Mouse (Mus musculus) forebrain, embryonic 13.5 days (tissue): ENCODE results near the gene Ndufs8. TPM values are rescaled to one million over a fixed set of nuclear protein-coding genes. Genes with fewer than 3 reads are reported as not detected.
"Not testable (repeated sequence)": the region's sequence is repeated elsewhere in the genome, so short reads cannot be mapped to it uniquely, and the experiment has no call there.

Experiments
- ATAC-seq: fragments of 200-750 bp; cut with Nextera tagmentation; 2 replicates; pipeline ENCODE4 v1.8.0; 2017
- H3K27ac ChIP-seq: fragments of 300-500 bp; sonication (generic); 2 replicates; pipeline ENCODE4 v1.5.1; 2015; ENCODE audit warnings: inconsistent platforms, mild to moderate bottlenecking, moderate library complexity
- H3K27me3 ChIP-seq: fragments of 300-500 bp; sonication (generic); 2 replicates; pipeline ENCODE4 v1.6.1; 2015; ENCODE audit warnings: mild to moderate bottlenecking, inconsistent platforms
- H3K36me3 ChIP-seq: fragments of 300-500 bp; sonication (generic); 2 replicates; pipeline ENCODE4 v1.6.1; 2015; ENCODE audit warnings: mild to moderate bottlenecking, inconsistent platforms; ENCODE audit not compliant: poor library complexity, severe bottlenecking
- H3K4me1 ChIP-seq: fragments of 300-500 bp; sonication (generic); 2 replicates; pipeline ENCODE4 v1.6.1; 2015; ENCODE audit warnings: inconsistent platforms
- H3K4me2 ChIP-seq: fragments of 300-500 bp; sonication (generic); 2 replicates; pipeline ENCODE4 v1.6.1; 2015; ENCODE audit warnings: inconsistent platforms, mild to moderate bottlenecking, moderate library complexity
- H3K4me3 ChIP-seq: fragments of 300-500 bp; sonication (generic); 2 replicates; pipeline ENCODE4 v1.5.1; 2015; ENCODE audit warnings: mild to moderate bottlenecking, inconsistent platforms
- H3K9ac ChIP-seq: fragments of 300-500 bp; sonication (generic); 2 replicates; pipeline ENCODE4 v1.6.1; 2015; ENCODE audit warnings: mild to moderate bottlenecking, inconsistent platforms
- H3K9me3 ChIP-seq: fragments of 300-500 bp; sonication (generic); replicated peaks from 2 replicates; pipeline ENCODE4 v1.6.1; 2016; ENCODE audit warnings: inconsistent platforms
- WGBS: fragments of 180-500 bp; shearing (Covaris S2); methylation state at CpG from one replicate; pipeline ENCODE4 v1.1.7; 2015; 5-methylcytosine and 5-hydroxymethylcytosine counted together
- polyA plus RNA-seq: library from polyadenylated mRNA; unstranded; fragments of >200 nt; fragmentation: Nextera tagmentation; extraction: Ambion mirVana; gene quantifications from 2 replicates; pipeline ENCODE4 v1.2.1, GENCODE M21; 2015

Ndufs8 gene
- 197 and 208 TPM in 2 replicates for polyA plus RNA-seq

- H3K36me3 ChIP-seq, result peaks cover 37% of the 10 kb centered on the region
- H3K9me3 ChIP-seq, result no peaks in the 10 kb centered on the region
- peak within 1 kb of the TSS; percentile 48; the same call in 1 of the 2 replicates for H3K27ac ChIP-seq
- under 1% methylated on average over 43 of the region's 43 CpGs for WGBS
- peak within 1 kb of the TSS; percentile 75 for H3K4me2 ChIP-seq
- no peaks in the 10 kb centered on the region for H3K27me3 ChIP-seq
- ATAC-seq, result peak; percentile 99
- peak within 1 kb of the TSS; percentile 59 for H3K4me3 ChIP-seq
- peak within 1 kb of the TSS; percentile 68 for H3K9ac ChIP-seq
- H3K4me1 ChIP-seq, result peaks cover 19% of the 10 kb centered on the region
These were observed at the start of gene Ndufs8 for GRCm38 (mm10) chr19:3912337-3913204. Ndufs8 (minus strand) TSS chr19:3912774.

- H3K4me2 ChIP-seq, H3K9ac ChIP-seq, H3K4me1 ChIP-seq, H3K9me3 ChIP-seq, H3K4me3 ChIP-seq, H3K27me3 ChIP-seq, H3K27ac ChIP-seq, H3K36me3 ChIP-seq: not testable (repeated sequence)
- ATAC-seq, result peak; percentile 33; the same call in 1 of the 2 replicates
- 79% methylated on average over 6 of the region's 6 CpGs for WGBS
These were observed 49.2 kb upstream of the Ndufs8 start for GRCm38 (mm10) chr19:3961805-3962204.

- H3K9me3 ChIP-seq, result no peaks in the 10 kb centered on the region
- 0 out of 2 replicates have a peak, but pooled peaks cover 3% of the 10 kb centered on the region for H3K27me3 ChIP-seq
- H3K4me3 ChIP-seq, result no peak overlapping the region
- H3K36me3 ChIP-seq, result no peaks in the 10 kb centered on the region
- H3K4me2 ChIP-seq, result no peak overlapping the region
- no peak overlapping the region for H3K27ac ChIP-seq
- 88% methylated on average over 5 of the region's 5 CpGs for WGBS
- H3K4me1 ChIP-seq, result no peaks in the 10 kb centered on the region
- ATAC-seq, result no peak
- H3K9ac ChIP-seq, result no peak overlapping the region
These were observed 47.6 kb upstream of the Ndufs8 start for GRCm38 (mm10) chr19:3960211-3960610.

- no peak overlapping the region for H3K4me3 ChIP-seq
- no peak overlapping the region for H3K27ac ChIP-seq
- no peaks in the 10 kb centered on the region for H3K36me3 ChIP-seq
- no peak overlapping the region for H3K9ac ChIP-seq
- H3K9me3 ChIP-seq, result no peaks in the 10 kb centered on the region
- no peak for ATAC-seq
- H3K4me1 ChIP-seq, result no peaks in the 10 kb centered on the region
- no peak overlapping the region for H3K4me2 ChIP-seq
- 0 out of 2 replicates have a peak, but pooled peaks cover 3% of the 10 kb centered on the region for H3K27me3 ChIP-seq
These were observed 46.5 kb upstream of the Ndufs8 start for GRCm38 (mm10) chr19:3959030-3959429.

GRCm38 (mm10) chr19:3958470-3958869 lies 45.9 kb upstream of the Ndufs8 start, which contains the start of gene Aldh3b3:
Aldh3b3 (plus strand) TSS chr19:3958645.
- H3K4me1 ChIP-seq, result no peaks in the 10 kb centered on the region
- H3K9me3 ChIP-seq, result no peaks in the 10 kb centered on the region
- no peak within 1 kb of the TSS for H3K9ac ChIP-seq
- 0 out of 2 replicates have a peak, but pooled peaks cover 3% of the 10 kb centered on the region for H3K27me3 ChIP-seq
- no peak within 1 kb of the TSS for H3K27ac ChIP-seq
- WGBS, result 73% methylated on average over 4 of the region's 4 CpGs
- H3K4me2 ChIP-seq, result no peak within 1 kb of the TSS
- ATAC-seq, result no peak
- no peaks in the 10 kb centered on the region for H3K36me3 ChIP-seq
- H3K4me3 ChIP-seq, result no peak within 1 kb of the TSS

GRCm38 (mm10) chr19:3957296-3958036 lies 44.9 kb upstream of the Ndufs8 start:
- H3K27ac ChIP-seq, H3K4me1 ChIP-seq, H3K9me3 ChIP-seq, H3K27me3 ChIP-seq, H3K9ac ChIP-seq, ATAC-seq, H3K36me3 ChIP-seq, H3K4me3 ChIP-seq, H3K4me2 ChIP-seq: not testable (repeated sequence)
- 71% methylated on average over 5 of the region's 5 CpGs for WGBS

- Histone ChIP-seq H3K4me3 (no peak overlapping the region), H3K27ac (no peak overlapping the region), H3K36me3 (no peaks in the 10 kb centered on the region), H3K4me1 (no peaks in the 10 kb centered on the region), H3K27me3 (0 out of 2 replicates have a peak, but pooled peaks cover 3% of the 10 kb centered on the region), H3K4me2 (no peak overlapping the region), H3K9me3 (no peaks in the 10 kb centered on the region), H3K9ac (no peak overlapping the region)
- no peak for ATAC-seq
- WGBS, result 47% methylated on average over 4 of the region's 4 CpGs
These were observed 43.2 kb upstream of the Ndufs8 start for GRCm38 (mm10) chr19:3955804-3956203.

GRCm38 (mm10) chr19:3955033-3955432 lies 42.5 kb upstream of the Ndufs8 start:
- Histone ChIP-seq H3K27ac (no peak overlapping the region), H3K36me3 (no peaks in the 10 kb centered on the region), H3K4me2 (no peak overlapping the region), H3K4me1 (no peaks in the 10 kb centered on the region), H3K9me3 (no peaks in the 10 kb centered on the region), H3K27me3 (0 out of 2 replicates have a peak, but pooled peaks cover 3% of the 10 kb centered on the region), H3K9ac (no peak overlapping the region), H3K4me3 (no peak overlapping the region)
- WGBS, result 78% methylated on average over 3 of the region's 3 CpGs
- no peak for ATAC-seq

GRCm38 (mm10) chr19:3952099-3952498 lies 39.5 kb upstream of the Ndufs8 start:
- Histone ChIP-seq H3K9me3 (no peaks in the 10 kb centered on the region), H3K36me3 (no peaks in the 10 kb centered on the region), H3K4me2 (no peak overlapping the region), H3K4me3 (no peak overlapping the region), H3K27ac (no peak overlapping the region), H3K27me3 (0 out of 2 replicates have a peak, but pooled peaks cover 3% of the 10 kb centered on the region), H3K4me1 (no peaks in the 10 kb centered on the region), H3K9ac (no peak overlapping the region)
- no peak for ATAC-seq
- WGBS, result 63% methylated on average over 1 of the region's 1 CpGs

GRCm38 (mm10) chr19:3951461-3951860 lies 38.9 kb upstream of the Ndufs8 start:
- H3K27ac ChIP-seq, result no peak overlapping the region
- no peak overlapping the region for H3K4me3 ChIP-seq
- H3K4me2 ChIP-seq, result no peak overlapping the region
- no peak overlapping the region for H3K9ac ChIP-seq
- no peak for ATAC-seq
- H3K4me1 ChIP-seq, result no peaks in the 10 kb centered on the region
- no peaks in the 10 kb centered on the region for H3K36me3 ChIP-seq
- H3K9me3 ChIP-seq, result no peaks in the 10 kb centered on the region
- 0 out of 2 replicates have a peak, but pooled peaks cover 3% of the 10 kb centered on the region for H3K27me3 ChIP-seq

- no peak for ATAC-seq
- 68% methylated on average over 3 of the region's 3 CpGs for WGBS
- Histone ChIP-seq H3K9me3 (no peaks in the 10 kb centered on the region), H3K4me3 (no peak overlapping the region), H3K9ac (no peak overlapping the region), H3K4me1 (no peaks in the 10 kb centered on the region), H3K36me3 (no peaks in the 10 kb centered on the region), H3K27ac (no peak overlapping the region), H3K4me2 (no peak overlapping the region), H3K27me3 (no peaks in the 10 kb centered on the region)
These were observed 37.8 kb upstream of the Ndufs8 start for GRCm38 (mm10) chr19:3950331-3950730.

GRCm38 (mm10) chr19:3948546-3948945 lies 36.0 kb upstream of the Ndufs8 start:
- Histone ChIP-seq H3K4me1 (no peaks in the 10 kb centered on the region), H3K9me3 (no peaks in the 10 kb centered on the region), H3K9ac (no peak overlapping the region), H3K27ac (no peak overlapping the region), H3K36me3 (no peaks in the 10 kb centered on the region), H3K27me3 (0 out of 2 replicates have a peak, but pooled peaks cover 4% of the 10 kb centered on the region), H3K4me3 (no peak overlapping the region), H3K4me2 (no peak overlapping the region)
- 72% methylated on average over 9 of the region's 14 CpGs for WGBS
- no peak for ATAC-seq
